Mouse (Mus musculus): Measurements from ENCODE around the gene Ypel1. TPM values are rescaled to one million over a fixed set of nuclear protein-coding genes. Genes with fewer than 3 reads are reported as not detected.

Ypel1 gene
- polyA plus RNA-seq (2014; fragmentation: Illumina TruSeq; extraction: RNeasy Lipid Tissue Mini Kit (QIAGEN cat#74804); ENCODE audit: low replicate concordance) = 0.26 TPM

DNA sequence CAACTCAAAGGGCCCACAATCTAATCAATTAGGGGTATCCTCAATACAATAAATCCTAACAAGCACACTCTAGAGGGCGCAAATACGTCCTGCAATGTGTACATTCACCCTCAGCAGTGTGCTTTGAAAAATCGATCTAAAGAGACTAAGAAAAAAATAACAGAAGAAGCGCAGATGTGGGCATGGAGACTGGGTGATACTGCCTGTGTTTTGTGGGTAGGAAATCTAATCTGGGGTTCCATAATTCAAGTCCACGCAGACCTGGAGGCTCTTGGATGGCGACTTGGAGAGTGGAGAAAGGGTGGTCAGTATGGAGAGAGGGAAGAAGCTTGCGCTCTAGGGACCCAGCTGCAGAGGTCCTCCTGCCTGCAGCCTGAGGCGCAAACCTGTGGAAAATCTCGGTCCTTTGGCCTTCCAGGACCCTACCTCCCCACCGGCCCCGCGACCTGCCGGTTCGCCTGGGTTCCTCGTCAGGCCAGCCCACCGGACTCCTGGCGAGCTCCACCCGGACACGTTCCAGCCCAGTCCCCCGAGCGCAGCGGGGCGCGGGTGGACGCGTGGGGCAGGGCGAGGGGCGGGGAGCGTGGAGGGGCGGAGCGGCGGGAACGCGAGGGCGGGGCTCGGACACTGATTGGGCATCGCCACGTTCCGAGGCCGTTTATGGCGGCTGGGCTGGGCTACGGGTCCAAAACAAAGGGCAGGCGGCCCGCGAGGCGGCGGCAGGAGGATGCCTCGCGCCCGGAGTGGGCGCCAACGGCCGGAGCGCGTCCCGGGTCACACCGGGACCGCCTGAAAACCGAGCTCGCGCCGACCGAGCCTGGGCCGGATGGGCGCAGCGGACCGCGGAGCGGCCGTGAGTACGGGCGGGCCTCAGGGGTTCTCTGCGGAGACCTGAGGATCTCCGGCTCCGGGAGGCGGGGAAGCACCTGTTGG is at the start of gene Ypel1:
Gene Ypel1, plus strand, starts transcription at position 186 of the 933 bp plus-strand sequence.

DNA sequence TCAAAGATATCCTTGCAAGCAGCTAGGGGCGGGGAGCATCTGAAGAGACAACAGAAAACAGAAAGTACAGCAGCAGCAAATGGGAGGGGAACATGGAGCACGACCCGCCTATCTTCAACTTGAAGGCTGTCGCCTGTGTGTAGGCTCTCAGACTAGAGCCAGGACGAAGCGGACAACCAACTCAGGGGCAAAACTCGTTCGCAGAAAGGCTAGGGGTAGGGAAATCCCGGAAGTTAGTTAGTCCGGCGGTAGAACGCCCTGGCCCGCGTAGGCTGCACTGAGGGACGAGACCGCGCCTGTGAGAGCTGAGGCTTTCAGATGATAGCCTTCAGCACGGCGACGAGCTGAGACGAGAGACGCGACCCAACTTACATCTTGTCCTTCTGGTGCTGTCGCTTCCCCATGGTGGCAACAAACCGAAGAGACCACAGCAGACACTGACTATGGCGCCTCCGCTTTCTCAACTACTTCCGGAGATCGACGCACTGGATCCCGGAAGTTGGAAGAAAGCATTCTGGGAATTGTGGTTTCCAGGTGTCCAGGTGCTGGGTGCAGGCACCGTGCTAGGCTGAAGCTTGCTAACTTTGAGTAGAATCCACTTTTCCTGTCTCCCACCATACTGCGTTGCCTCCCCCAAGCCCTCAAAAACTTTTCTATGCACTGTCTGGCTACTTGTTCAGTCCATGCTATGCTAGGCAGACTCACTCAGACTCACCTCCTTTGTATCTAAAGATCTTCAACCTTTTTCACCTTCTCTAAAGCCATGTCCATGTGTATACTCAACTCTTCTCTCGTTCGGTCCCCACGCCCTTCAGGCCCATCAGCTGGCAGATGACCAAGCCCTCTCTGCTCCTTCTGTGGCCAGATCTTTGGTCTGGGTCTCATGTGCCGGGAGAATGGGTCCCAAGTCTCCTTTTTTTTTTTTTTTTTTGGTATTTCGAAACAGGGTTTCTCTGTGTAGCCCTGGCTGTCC is 41.6 kb downstream of the Ypel1 start, which contains the start of gene Ppil2:
Gene Ppil2, minus strand, starts transcription at position 487 of the 973 bp plus-strand sequence.

DNA sequence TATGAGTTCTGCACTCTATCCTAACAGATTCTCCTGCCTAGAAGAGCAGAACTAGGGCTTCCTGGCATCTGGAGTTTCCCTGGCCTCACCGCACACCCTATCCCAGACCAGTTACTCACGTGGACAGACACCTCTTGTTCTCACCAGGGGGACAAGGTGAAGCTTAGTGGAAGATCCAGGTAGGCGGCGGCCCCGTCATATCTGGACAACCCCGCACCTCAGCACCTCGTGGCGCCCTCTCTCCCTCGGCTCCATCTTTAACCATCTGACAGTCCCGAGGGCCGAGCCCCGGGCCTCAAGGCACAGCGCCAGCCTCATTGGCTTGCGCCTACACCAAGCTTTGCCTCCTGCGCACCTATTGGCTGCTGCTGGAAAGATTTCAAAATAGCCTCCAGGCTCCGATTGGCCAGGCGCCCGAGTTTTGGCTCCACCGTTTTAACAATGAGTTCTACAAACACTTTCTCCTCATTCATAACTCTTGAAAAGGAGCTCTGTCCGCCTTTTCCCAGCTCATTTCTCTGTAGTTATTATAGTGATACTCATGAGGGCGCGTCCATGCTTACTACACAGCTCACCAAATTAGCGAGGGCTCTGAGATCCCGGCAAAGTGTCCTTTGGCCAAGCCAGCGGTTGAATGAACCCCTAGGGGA is 55.5 kb downstream of the Ypel1 start, which contains the start of gene 2610318N02Rik:
Gene 2610318N02Rik, minus strand, starts transcription at position 297 of the 650 bp plus-strand sequence.

DNA sequence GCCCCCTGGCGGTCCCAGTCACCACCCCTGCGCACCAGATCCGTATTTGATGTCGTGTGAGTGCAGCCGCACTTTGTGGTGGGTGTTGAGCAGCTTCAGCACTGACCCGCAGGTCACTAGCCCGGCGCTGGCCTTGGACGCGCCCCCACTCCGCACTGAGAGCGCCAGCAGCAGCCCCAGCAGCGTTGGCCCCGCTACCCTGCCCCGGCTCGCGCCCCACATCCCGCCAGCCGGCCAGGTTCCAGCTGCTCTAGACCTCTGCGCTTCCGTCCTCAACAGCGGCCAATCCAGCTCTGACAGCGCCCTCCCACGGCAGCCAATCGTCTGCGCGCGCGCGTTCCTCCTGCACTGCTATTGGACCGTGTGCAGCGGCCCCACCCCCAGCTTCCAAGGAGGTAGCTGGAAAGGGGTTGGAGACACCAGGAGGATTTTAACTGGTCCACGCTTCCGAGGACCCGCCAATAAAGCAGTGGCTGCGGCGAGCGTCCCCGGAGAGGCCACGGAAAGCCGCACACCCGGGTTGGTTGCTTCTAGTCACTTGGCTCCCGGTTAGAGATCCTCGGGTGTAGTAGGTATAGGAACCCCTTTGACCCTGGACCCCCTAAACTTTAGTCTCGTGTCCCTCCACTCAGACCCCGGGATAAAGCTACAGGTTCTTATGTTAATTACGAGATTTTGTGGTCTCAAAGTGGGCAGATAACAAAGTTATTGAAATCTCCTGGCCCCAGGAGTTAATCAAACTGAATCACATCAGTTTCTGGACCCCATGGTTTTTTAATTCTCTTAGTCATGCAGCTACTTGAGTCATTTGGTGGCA is 62.8 kb downstream of the Ypel1 start, which contains the start of gene Sdf2l1:
Gene Sdf2l1, minus strand, starts transcription at position 295 of the 817 bp plus-strand sequence.

Other genes starting within 250 kb of the Ypel1 start
- gene Spag6l, start 240.2 kb upstream of the Ypel1 start, polyA plus RNA-seq (2014; fragmentation: Illumina TruSeq; extraction: RNeasy Lipid Tissue Mini Kit (QIAGEN cat#74804); ENCODE audit: low replicate concordance) = 0.15 TPM
- gene Igll1, start 205.7 kb upstream of the Ypel1 start, polyA plus RNA-seq (2014; fragmentation: Illumina TruSeq; extraction: RNeasy Lipid Tissue Mini Kit (QIAGEN cat#74804); ENCODE audit: low replicate concordance) = not detected
- 8.6 TPM for gene Top3b, start 199.0 kb upstream of the Ypel1 start, polyA plus RNA-seq (2014; fragmentation: Illumina TruSeq; extraction: RNeasy Lipid Tissue Mini Kit (QIAGEN cat#74804); ENCODE audit: low replicate concordance)
- gene Vpreb1, start 198.9 kb upstream of the Ypel1 start, polyA plus RNA-seq (2014; fragmentation: Illumina TruSeq; extraction: RNeasy Lipid Tissue Mini Kit (QIAGEN cat#74804); ENCODE audit: low replicate concordance) = not detected
- gene Ppm1f, start 173.2 kb upstream of the Ypel1 start, polyA plus RNA-seq (2014; fragmentation: Illumina TruSeq; extraction: RNeasy Lipid Tissue Mini Kit (QIAGEN cat#74804); ENCODE audit: low replicate concordance) = 0.97 TPM
- gene Mapk1, start 86.3 kb upstream of the Ypel1 start, polyA plus RNA-seq (2014; fragmentation: Illumina TruSeq; extraction: RNeasy Lipid Tissue Mini Kit (QIAGEN cat#74804); ENCODE audit: low replicate concordance) = 238 TPM
- gene Ppil2, start 41.6 kb downstream of the Ypel1 start, polyA plus RNA-seq (2014; fragmentation: Illumina TruSeq; extraction: RNeasy Lipid Tissue Mini Kit (QIAGEN cat#74804); ENCODE audit: low replicate concordance) = 123 TPM
- gene 2610318N02Rik, start 55.5 kb downstream of the Ypel1 start, polyA plus RNA-seq (2014; fragmentation: Illumina TruSeq; extraction: RNeasy Lipid Tissue Mini Kit (QIAGEN cat#74804); ENCODE audit: low replicate concordance) = not detected
- 8.6 TPM for gene Sdf2l1, start 62.7 kb downstream of the Ypel1 start, polyA plus RNA-seq (2014; fragmentation: Illumina TruSeq; extraction: RNeasy Lipid Tissue Mini Kit (QIAGEN cat#74804); ENCODE audit: low replicate concordance)
- gene Ydjc, start 74.9 kb downstream of the Ypel1 start, polyA plus RNA-seq (2014; fragmentation: Illumina TruSeq; extraction: RNeasy Lipid Tissue Mini Kit (QIAGEN cat#74804); ENCODE audit: low replicate concordance) = not detected
- 1.7 TPM for gene Ccdc116, start 77.5 kb downstream of the Ypel1 start, polyA plus RNA-seq (2014; fragmentation: Illumina TruSeq; extraction: RNeasy Lipid Tissue Mini Kit (QIAGEN cat#74804); ENCODE audit: low replicate concordance)
- gene Ube2l3, start 133.0 kb downstream of the Ypel1 start, polyA plus RNA-seq (2014; fragmentation: Illumina TruSeq; extraction: RNeasy Lipid Tissue Mini Kit (QIAGEN cat#74804); ENCODE audit: low replicate concordance) = 200 TPM
- gene Rimbp3, start 138.9 kb downstream of the Ypel1 start, polyA plus RNA-seq (2014; fragmentation: Illumina TruSeq; extraction: RNeasy Lipid Tissue Mini Kit (QIAGEN cat#74804); ENCODE audit: low replicate concordance) = not detected
- gene Hic2, start 163.9 kb downstream of the Ypel1 start, polyA plus RNA-seq (2014; fragmentation: Illumina TruSeq; extraction: RNeasy Lipid Tissue Mini Kit (QIAGEN cat#74804); ENCODE audit: low replicate concordance) = 0.59 TPM
- gene Tmem191c, start 206.4 kb downstream of the Ypel1 start, polyA plus RNA-seq (2014; fragmentation: Illumina TruSeq; extraction: RNeasy Lipid Tissue Mini Kit (QIAGEN cat#74804); ENCODE audit: low replicate concordance) = not detected